Mouse (Mus musculus) right cerebral cortex, adult 18-20 months (tissue): Measurements from ENCODE around the gene Cldn6.
A peak's percentile ranks its signal among the peaks of the same experiment; 100 is the strongest.

Experiments
- DNase-seq: peaks from one replicate; pipeline ENCODE4 v3.0.0; 2022; ENCODE audit warnings: mixed read lengths

Gene Cldn6

GRCm38 (mm10) chr17:23675564-23676281 lies 3.3 kb upstream of the Cldn6 start:
- DNase-seq, result no peak

GRCm38 (mm10) chr17:23676473-23677031 lies 2.5 kb upstream of the Cldn6 start:
- no peak for DNase-seq

GRCm38 (mm10) chr17:23677236-23677679 lies 1.8 kb upstream of the Cldn6 start, which contains the start of gene Tnfrsf12a:
Tnfrsf12a (minus strand) TSS chr17:23677468.
- peak; percentile 82 for DNase-seq

- no peak for DNase-seq
Measured at GRCm38 (mm10) chr17:23680336-23680735, 1.3 kb downstream of the Cldn6 start.

GRCm38 (mm10) chr17:23681086-23681485 lies 2.0 kb downstream of the Cldn6 start:
- no peak for DNase-seq

GRCm38 (mm10) chr17:23682092-23682491 lies 3.0 kb downstream of the Cldn6 start:
- DNase-seq, result no peak

GRCm38 (mm10) chr17:23682530-23682929 lies 3.5 kb downstream of the Cldn6 start:
- no peak for DNase-seq

GRCm38 (mm10) chr17:23683226-23683625 lies 4.2 kb downstream of the Cldn6 start:
- DNase-seq, result no peak

- no peak for DNase-seq
Measured at GRCm38 (mm10) chr17:23683856-23684672, 5.0 kb downstream of the Cldn6 start, which contains the start of gene Cldn9. Cldn9 (minus strand) TSS chr17:23684026.

- DNase-seq, result no peak
Measured at GRCm38 (mm10) chr17:23694491-23694890, 15.4 kb downstream of the Cldn6 start.

- no peak for DNase-seq
Measured at GRCm38 (mm10) chr17:23695801-23696200, 16.8 kb downstream of the Cldn6 start.

- peak; percentile 47 for DNase-seq
Measured at GRCm38 (mm10) chr17:23699131-23700077, 20.4 kb downstream of the Cldn6 start.

- DNase-seq, result peak; percentile 94
Measured at GRCm38 (mm10) chr17:23700079-23700478, 21.0 kb downstream of the Cldn6 start.

- DNase-seq, result peak; percentile 28
Measured at GRCm38 (mm10) chr17:23703301-23703700, 24.3 kb downstream of the Cldn6 start.

- peak; percentile 42 for DNase-seq
Measured at GRCm38 (mm10) chr17:23704741-23705140, 25.7 kb downstream of the Cldn6 start.

- DNase-seq, result no peak
Measured at GRCm38 (mm10) chr17:23705525-23706104, 26.6 kb downstream of the Cldn6 start.

- peak; percentile 70 for DNase-seq
Measured at GRCm38 (mm10) chr17:23706212-23706611, 27.2 kb downstream of the Cldn6 start.

GRCm38 (mm10) chr17:23717003-23717402 lies 38.0 kb downstream of the Cldn6 start:
- no peak for DNase-seq

GRCm38 (mm10) chr17:23719455-23719854 lies 40.4 kb downstream of the Cldn6 start:
- no peak for DNase-seq

- DNase-seq, result no peak
Measured at GRCm38 (mm10) chr17:23721886-23722285, 42.8 kb downstream of the Cldn6 start.

GRCm38 (mm10) chr17:23722376-23723125 lies 43.5 kb downstream of the Cldn6 start, which contains the start of gene 1520401A03Rik:
1520401A03Rik (minus strand) TSS chr17:23722783.
- no peak for DNase-seq
